Mouse (Mus musculus): Measurements from ENCODE around the gene Pde3b. TPM values are rescaled to one million over a fixed set of nuclear protein-coding genes. Genes with fewer than 3 reads are reported as not detected.
A peak's percentile ranks its signal among the peaks of the same experiment; 100 is the strongest.
"Not testable (repeated sequence)": the region's sequence is repeated elsewhere in the genome, so short reads cannot be mapped to it uniquely, and the experiment has no call there.

Gene Pde3b
- polyA plus RNA-seq, 1 experiment from 2014 or later: 8.7 TPM

DNA sequence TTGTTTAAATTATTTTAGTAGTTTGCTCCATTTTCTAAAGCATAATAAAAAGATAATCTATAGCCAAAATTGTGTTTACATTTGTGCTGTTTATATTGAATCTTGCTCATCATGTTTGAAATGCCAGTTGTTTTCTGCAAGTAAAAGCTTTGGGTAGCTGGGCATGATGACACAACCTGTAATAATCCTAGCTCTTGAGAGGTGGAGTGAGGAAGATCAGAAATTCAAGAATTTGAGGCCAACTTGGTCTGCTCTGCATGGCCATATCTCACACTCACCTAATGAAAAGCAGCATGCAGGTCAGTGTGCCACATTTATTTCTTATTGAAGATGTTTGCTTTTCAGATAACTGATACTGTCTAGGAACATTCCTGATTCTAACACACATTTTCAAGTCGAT, 65.9 kb downstream of the Pde3b start:
- H3K4me2 ChIP-seq (replicated peaks): no peak overlapping the region
- no peaks in the 10 kb centered on the region for H3K36me3 ChIP-seq
- H3K9ac ChIP-seq: no peak overlapping the region
- H3K27ac ChIP-seq: no peak overlapping the region
- H3K9me3 ChIP-seq: no peaks in the 10 kb centered on the region
- 88% methylated on average over 1 of the region's 1 CpGs for WGBS
- ATAC-seq (ENCODE audit: low FRiP score, low read depth): no peak
- no peaks in the 10 kb centered on the region for H3K27me3 ChIP-seq (replicated peaks)
- H3K4me1 ChIP-seq: no peaks in the 10 kb centered on the region
- H3K4me3 ChIP-seq: no peak overlapping the region

DNA sequence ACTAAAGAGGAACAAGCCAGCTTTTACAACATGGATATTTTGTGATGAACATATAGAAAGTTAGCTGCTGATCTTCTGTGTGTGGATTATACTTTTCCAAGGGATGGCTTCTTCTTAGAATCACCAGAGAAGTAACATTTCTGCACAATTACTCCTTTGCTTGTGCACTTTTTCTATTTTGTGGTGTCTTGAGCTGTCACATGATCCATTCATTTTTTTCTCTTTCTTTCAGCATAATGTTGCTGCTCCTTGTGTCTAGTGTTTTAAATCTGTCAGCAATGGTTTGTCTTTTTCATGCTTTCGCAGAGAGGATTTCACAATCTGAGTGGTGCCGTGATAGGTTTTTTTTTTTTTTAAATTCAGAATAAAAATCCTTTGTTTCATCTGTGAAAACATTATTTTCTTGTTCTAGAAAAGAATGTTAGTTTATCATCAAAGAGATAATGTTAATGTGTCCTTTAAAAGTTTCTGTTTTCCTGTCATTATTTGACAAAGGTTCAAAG, 66.4 kb downstream of the Pde3b start:
- no peak for ATAC-seq (ENCODE audit: low FRiP score, low read depth)

DNA sequence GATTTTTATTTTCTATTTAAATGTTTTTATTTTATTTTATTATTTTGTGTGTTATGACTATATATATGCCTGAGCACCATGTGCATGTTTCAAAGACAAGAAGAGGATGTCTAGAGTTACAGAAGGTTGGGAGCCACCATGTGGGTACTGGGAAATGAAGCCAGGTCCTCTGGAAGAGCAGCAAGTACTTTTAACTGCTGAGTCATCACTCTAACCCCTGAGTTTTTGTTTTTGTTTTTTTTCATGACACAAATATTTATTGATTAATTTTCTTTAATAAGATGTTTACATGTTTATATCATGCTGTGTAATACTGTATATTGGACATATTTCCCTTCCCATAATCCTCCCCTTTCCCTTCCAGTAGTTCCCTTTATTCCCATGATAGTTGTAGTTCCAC, 77.5 kb downstream of the Pde3b start:
- no peak overlapping the region for H3K4me2 ChIP-seq (replicated peaks)
- H3K36me3 ChIP-seq: no peaks in the 10 kb centered on the region
- no peaks in the 10 kb centered on the region for H3K27me3 ChIP-seq (replicated peaks)
- H3K9me3 ChIP-seq: no peaks in the 10 kb centered on the region
- no peak overlapping the region for H3K4me3 ChIP-seq
- H3K4me1 ChIP-seq: no peaks in the 10 kb centered on the region
- ATAC-seq (ENCODE audit: low FRiP score, low read depth): no peak
- no peak overlapping the region for H3K27ac ChIP-seq
- no peak overlapping the region for H3K9ac ChIP-seq

More for the DNA sequence above, 66.4 kb downstream of the Pde3b start:
- Histone ChIP-seq H3K9me3 (no peaks in the 10 kb centered on the region), H3K4me3 (no peak overlapping the region), H3K27me3 (replicated peaks) (no peaks in the 10 kb centered on the region), H3K27ac (no peak overlapping the region), H3K36me3 (no peaks in the 10 kb centered on the region), H3K4me2 (replicated peaks) (no peak overlapping the region), H3K9ac (no peak overlapping the region), H3K4me1 (no peaks in the 10 kb centered on the region)
- 72% methylated on average over 2 of the region's 2 CpGs for whole genome bisulfite sequencing

GRCm38 (mm10) chr7:114494033-114494432, 79.0 kb downstream of the Pde3b start:
- H3K36me3 ChIP-seq: no peaks in the 10 kb centered on the region
- H3K9me3 ChIP-seq: no peaks in the 10 kb centered on the region
- ATAC-seq (ENCODE audit: low FRiP score, low read depth): no peak
- no peak overlapping the region for H3K4me3 ChIP-seq
- 93% methylated on average over 5 of the region's 5 CpGs for WGBS
- no peaks in the 10 kb centered on the region for H3K4me1 ChIP-seq
- no peaks in the 10 kb centered on the region for H3K27me3 ChIP-seq (replicated peaks)
- no peak overlapping the region for H3K9ac ChIP-seq
- H3K27ac ChIP-seq: no peak overlapping the region
- no peak overlapping the region for H3K4me2 ChIP-seq (replicated peaks)

- Histone ChIP-seq H3K9me3 (no peaks in the 10 kb centered on the region), H3K4me2 (replicated peaks) (no peak overlapping the region), H3K9ac (no peak overlapping the region), H3K36me3 (no peaks in the 10 kb centered on the region), H3K27me3 (replicated peaks) (no peaks in the 10 kb centered on the region), H3K4me1 (no peaks in the 10 kb centered on the region), H3K4me3 (no peak overlapping the region), H3K27ac (no peak overlapping the region)
- ATAC-seq (ENCODE audit: low FRiP score, low read depth): no peak
- WGBS: 92% methylated on average over 1 of the region's 1 CpGs
Observed at GRCm38 (mm10) chr7:114499293-114499692, 84.2 kb downstream of the Pde3b start.

DNA sequence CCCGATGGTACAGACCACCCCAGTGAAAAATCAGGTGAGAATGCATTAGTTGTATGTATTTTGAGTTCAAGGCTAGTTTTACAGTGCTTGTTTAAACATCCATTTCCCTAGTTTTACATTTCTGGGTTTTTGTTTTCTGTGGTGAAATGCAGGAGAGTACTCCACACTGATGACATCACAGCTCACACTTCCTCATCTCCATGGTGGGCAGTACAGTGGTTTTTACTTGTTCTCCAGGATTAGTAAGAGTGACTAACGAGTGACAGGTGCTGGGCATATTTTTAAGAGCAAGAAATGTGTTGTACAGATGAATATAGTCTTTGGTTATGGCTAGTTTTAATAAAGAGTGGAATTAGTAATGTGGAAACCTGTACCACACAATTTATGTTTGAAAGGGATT, 93.8 kb downstream of the Pde3b start:
- no peaks in the 10 kb centered on the region for H3K4me1 ChIP-seq

DNA sequence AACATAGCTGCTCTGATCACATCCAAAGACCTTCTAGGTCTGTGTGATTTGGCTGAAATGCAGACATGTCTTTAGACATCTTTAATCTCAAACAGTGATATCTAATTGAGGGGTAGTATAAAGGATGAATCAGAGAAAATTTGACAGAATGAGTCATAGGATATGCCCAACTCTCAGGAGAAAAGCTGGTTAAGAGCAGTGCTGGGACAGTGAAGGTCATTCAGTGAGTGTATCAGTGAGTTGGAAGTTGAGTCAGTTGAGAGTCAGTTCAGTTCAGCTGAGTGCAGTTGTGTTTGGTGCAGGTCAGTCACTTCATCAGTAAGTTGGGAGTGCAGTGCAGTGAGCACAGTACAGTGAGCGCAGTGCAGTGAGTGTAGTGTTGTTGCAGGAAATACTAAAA, 105.0 kb downstream of the Pde3b start:
- no peak overlapping the region for H3K9ac ChIP-seq
- H3K4me1 ChIP-seq: no peaks in the 10 kb centered on the region
- no peaks in the 10 kb centered on the region for H3K9me3 ChIP-seq
- ATAC-seq (ENCODE audit: low FRiP score, low read depth): no peak
- no peak overlapping the region for H3K4me2 ChIP-seq (replicated peaks)
- 100% methylated on average over 1 of the region's 1 CpGs for WGBS
- H3K36me3 ChIP-seq: no peaks in the 10 kb centered on the region
- no peaks in the 10 kb centered on the region for H3K27me3 ChIP-seq (replicated peaks)
- H3K4me3 ChIP-seq: no peak overlapping the region
- no peak overlapping the region for H3K27ac ChIP-seq

More for the DNA sequence above, 93.8 kb downstream of the Pde3b start:
- Histone ChIP-seq H3K36me3 (no peaks in the 10 kb centered on the region), H3K27me3 (replicated peaks) (no peaks in the 10 kb centered on the region), H3K9me3 (no peaks in the 10 kb centered on the region), H3K9ac (no peak overlapping the region), H3K4me3 (no peak overlapping the region), H3K4me2 (replicated peaks) (no peak overlapping the region), H3K27ac (no peak overlapping the region)
- ATAC-seq (ENCODE audit: low FRiP score, low read depth): no peak
- 88% methylated on average over 2 of the region's 2 CpGs for WGBS

GRCm38 (mm10) chr7:114526245-114526644, 111.2 kb downstream of the Pde3b start:
- Histone ChIP-seq H3K4me2 (replicated peaks) (no peak overlapping the region), H3K27me3 (replicated peaks) (no peaks in the 10 kb centered on the region), H3K9ac (no peak overlapping the region), H3K4me1 (no peaks in the 10 kb centered on the region), H3K9me3 (no peaks in the 10 kb centered on the region), H3K4me3 (no peak overlapping the region), H3K36me3 (no peaks in the 10 kb centered on the region), H3K27ac (no peak overlapping the region)
- WGBS: 95% methylated on average over 1 of the region's 1 CpGs
- no peak for ATAC-seq (ENCODE audit: low FRiP score, low read depth)

- Histone ChIP-seq H3K27ac (no peak overlapping the region), H3K4me3 (no peak overlapping the region), H3K9ac (no peak overlapping the region), H3K36me3 (peaks cover 10% of the 10 kb centered on the region), H3K9me3 (no peaks in the 10 kb centered on the region), H3K27me3 (replicated peaks) (no peaks in the 10 kb centered on the region), H3K4me2 (replicated peaks) (no peak overlapping the region), H3K4me1 (no peaks in the 10 kb centered on the region)
- ATAC-seq (ENCODE audit: low FRiP score, low read depth): no peak
- WGBS: 88% methylated on average over 1 of the region's 1 CpGs
Observed at GRCm38 (mm10) chr7:114536179-114536578, 121.1 kb downstream of the Pde3b start.

- Histone ChIP-seq H3K4me3 (peak within 1 kb of the TSS; percentile 52), H3K36me3 (no peaks in the 10 kb centered on the region), H3K4me2 (replicated peaks) (peak within 1 kb of the TSS; percentile 73), H3K4me1 (no peaks in the 10 kb centered on the region), H3K27me3 (replicated peaks) (no peaks in the 10 kb centered on the region), H3K9me3 (no peaks in the 10 kb centered on the region), H3K9ac (peak within 1 kb of the TSS; percentile 52; the same call in 1 of the 2 replicates), H3K27ac (0 out of 2 replicates have a peak within 1 kb of the TSS, but pooled peaks have one; percentile 51)
- ATAC-seq (ENCODE audit: low FRiP score, low read depth): peak; percentile 100
- WGBS: 2% methylated on average over 56 of the region's 56 CpGs
Observed at GRCm38 (mm10) chr7:114562531-114563241, 147.6 kb downstream of the Pde3b start, which contains the start of gene Cyp2r1. TSS of gene Cyp2r1 (minus strand) at chr7:114562972.

GRCm38 (mm10) chr7:114573866-114574265, 158.8 kb downstream of the Pde3b start:
- H3K4me1 ChIP-seq; H3K36me3 ChIP-seq; H3K9me3 ChIP-seq; ATAC-seq (ENCODE audit: low FRiP score, low read depth); H3K27ac ChIP-seq; H3K4me2 ChIP-seq (replicated peaks); H3K9ac ChIP-seq; H3K4me3 ChIP-seq; H3K27me3 ChIP-seq (replicated peaks): not testable (repeated sequence)
- WGBS: 89% methylated on average over 4 of the region's 4 CpGs

DNA sequence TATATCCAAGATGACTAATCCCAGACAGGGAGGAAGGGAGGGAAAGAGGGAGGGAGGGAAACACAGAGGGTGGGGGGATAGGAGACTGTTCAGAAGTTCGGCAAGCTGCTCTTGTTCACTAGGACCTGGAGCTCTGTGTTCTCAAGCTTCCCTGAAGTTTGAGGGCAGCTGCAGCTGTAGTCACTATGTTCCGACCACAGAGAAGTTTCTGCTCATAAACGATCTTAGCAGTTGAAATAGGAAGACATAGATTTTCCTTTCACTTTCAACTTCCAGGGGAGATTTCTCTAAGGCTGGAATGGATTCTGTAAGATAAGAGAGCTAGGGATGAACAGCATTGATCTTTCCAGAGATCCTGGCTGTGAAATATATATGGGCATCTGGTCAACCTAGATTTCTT, 161.8 kb downstream of the Pde3b start:
- Histone ChIP-seq H3K4me1 (no peaks in the 10 kb centered on the region), H3K4me3 (no peak overlapping the region), H3K27me3 (replicated peaks) (no peaks in the 10 kb centered on the region), H3K9me3 (no peaks in the 10 kb centered on the region), H3K27ac (no peak overlapping the region), H3K4me2 (replicated peaks) (no peak overlapping the region), H3K36me3 (no peaks in the 10 kb centered on the region), H3K9ac (no peak overlapping the region)
- ATAC-seq (ENCODE audit: low FRiP score, low read depth): no peak
- 88% methylated on average over 3 of the region's 3 CpGs for WGBS

GRCm38 (mm10) chr7:114577665-114578064, 162.6 kb downstream of the Pde3b start:
- Histone ChIP-seq H3K9me3 (no peaks in the 10 kb centered on the region), H3K27me3 (replicated peaks) (no peaks in the 10 kb centered on the region), H3K36me3 (no peaks in the 10 kb centered on the region), H3K4me3 (no peak overlapping the region), H3K4me1 (no peaks in the 10 kb centered on the region), H3K9ac (no peak overlapping the region), H3K27ac (no peak overlapping the region), H3K4me2 (replicated peaks) (no peak overlapping the region)
- no peak for ATAC-seq (ENCODE audit: low FRiP score, low read depth)
- 89% methylated on average over 1 of the region's 1 CpGs for WGBS

Data from neural tube, embryonic 12.5 days (tissue).